Mouse (Mus musculus): ENCODE data around the gene Ppdpf.

DNA sequence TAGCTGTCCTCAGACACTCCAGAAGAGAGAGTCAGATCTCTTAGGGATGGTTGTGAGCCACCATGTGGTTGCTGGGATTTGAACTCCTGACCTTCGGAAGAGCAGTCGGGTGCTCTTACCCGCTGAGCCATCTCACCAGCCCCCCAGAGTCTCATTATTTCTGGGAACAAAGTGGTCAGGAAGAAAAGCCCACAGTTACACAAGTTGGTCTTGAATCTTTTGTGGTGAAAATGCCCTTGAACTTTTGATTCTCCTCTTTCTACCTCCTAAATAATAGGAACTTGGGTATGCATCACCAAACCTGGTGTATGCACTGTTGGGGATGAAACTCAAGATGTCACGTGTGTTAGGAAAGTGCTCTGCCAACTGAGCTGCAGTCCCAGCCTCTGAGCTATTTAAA is 4.9 kb downstream of the Ppdpf start:
- TF ChIP-seq POLR2A (IDR thresholded peaks at IDR 0.05; ENCODE audit: extremely low read depth, insufficient read depth, low read length): no peak
- no peak for TF ChIP-seq CTCF (IDR thresholded peaks at IDR 0.05; ENCODE audit: low read depth, low read length)

Measured in liver, adult 2 months (tissue).